Mouse (Mus musculus) Patski (cell line): ENCODE measurements at regions not wholly inside any gene's neighbourhood (a gene's known extent, or its start where the extent isn't known, plus 50 kb on each side); places are given as distances from the start of the nearest gene placed in this dataset.
A peak's percentile ranks its signal among the peaks of the same experiment; 100 is the strongest.

ENCODE experiments used
- ATAC-seq: fragments of 100-300 bp; one replicate; pipeline ENCODE4 v1.8.0; 2021
- CTCF ChIA-PET: fragments of 350-600 bp; sonication (Branson Sonifier 250); formaldehyde crosslinking; loops from one replicate; lab custom pipeline; 2022; ENCODE audit warnings: inconsistent platforms; lab: Charles Lee
- POLR2A ChIA-PET: fragments of 350-600 bp; sonication (Branson Sonifier 250); formaldehyde crosslinking; loops from one replicate; lab custom pipeline; 2022; ENCODE audit warnings: antibody characterized with exemption, inconsistent platforms; lab: Charles Lee
- DNase-seq: peaks from one replicate; pipeline ENCODE4 v3.0.0-alpha.2; 2011; ENCODE audit warnings: low read depth, low spot score
- H3K27me3 ChIP-seq: fragments of 371-371 bp; one replicate; pipeline ENCODE4 v1.5.1; 2021
- CTCF ChIP-seq: fragments of 100-300 bp; IDR thresholded peaks from one replicate; pipeline ENCODE4 v1.5.1; 2021
- in situ Hi-C: fragments of 300-500 bp; cut with MboI; formaldehyde crosslinking; loops from 3 replicates; pipeline ENCODE4 v1.11.1; 2018; ENCODE audit warnings: low pct_unique_long_range_greater_than_20kb, mixed read lengths

- no peak for TF ChIP-seq CTCF
- ChIA-PET POLR2A (no interaction called here), CTCF (no interaction called here)
- in situ Hi-C loops: no loop called here
- DNase-seq: no peak
- ATAC-seq: no peak
- peaks cover 5% of the 10 kb centered on the region for H3K27me3 ChIP-seq
Observed at GRCm38 (mm10) chr6:6657928-6658500, 79.6 kb upstream of the Sem1 start.

DNA sequence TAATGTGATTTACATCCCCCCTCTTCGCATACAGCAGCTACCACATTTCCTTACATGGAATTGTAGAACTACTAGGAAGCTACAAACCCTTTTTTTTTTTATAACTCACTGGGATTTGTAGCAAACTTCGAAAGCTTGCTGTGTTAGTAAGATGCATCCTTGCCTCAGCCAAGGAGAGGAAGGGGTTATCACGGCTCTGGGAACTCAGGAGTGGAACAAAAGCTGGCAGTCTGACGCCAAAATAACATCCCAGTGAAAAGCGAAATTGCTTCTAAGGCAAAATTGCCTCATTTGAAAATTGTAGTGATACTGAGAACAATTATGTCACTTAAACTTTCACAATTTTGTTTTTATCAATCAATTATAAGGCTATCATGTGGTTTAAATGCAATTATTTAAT, 81.6 kb upstream of the Sem1 start:
- peaks cover 5% of the 10 kb centered on the region for H3K27me3 ChIP-seq
- DNase-seq (no peak), ATAC-seq (no peak)
- CTCF ChIA-PET: interaction anchor here (0.7 to 1.5 kb wide), 2 partner anchors 12 to 46 kb away, joined by 3 to 4 read pairs; no protein-coding TSS in a partner anchor
- POLR2A ChIA-PET: no interaction called here
- no peak for TF ChIP-seq CTCF
- in situ Hi-C loops: no loop called here

DNA sequence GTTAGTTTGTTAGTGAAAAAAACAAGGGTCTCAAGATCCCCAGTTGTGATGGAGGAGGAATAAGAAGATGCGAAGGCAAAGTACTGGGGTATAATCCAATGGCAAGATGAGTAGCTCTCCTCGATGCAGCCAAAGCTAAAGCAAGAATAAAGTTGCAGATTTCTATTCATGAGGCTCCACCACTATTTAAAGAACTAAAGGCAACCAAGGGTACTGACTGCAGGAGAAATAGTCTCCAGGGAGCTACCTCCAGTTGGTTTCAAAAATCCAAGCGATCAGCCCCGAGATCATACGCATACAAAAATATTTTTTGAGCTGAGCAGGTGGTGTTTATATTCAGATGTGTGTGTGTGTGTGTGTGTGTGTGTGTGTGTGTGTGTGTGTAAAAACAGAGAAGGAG, 88.3 kb upstream of the Sem1 start:
- POLR2A ChIA-PET: no interaction called here
- ATAC-seq (no peak), DNase-seq (no peak)
- CTCF ChIA-PET: no interaction called here
- TF ChIP-seq CTCF: no peak
- H3K27me3 ChIP-seq: peaks cover 4% of the 10 kb centered on the region
- in situ Hi-C loops: no loop called here

DNA sequence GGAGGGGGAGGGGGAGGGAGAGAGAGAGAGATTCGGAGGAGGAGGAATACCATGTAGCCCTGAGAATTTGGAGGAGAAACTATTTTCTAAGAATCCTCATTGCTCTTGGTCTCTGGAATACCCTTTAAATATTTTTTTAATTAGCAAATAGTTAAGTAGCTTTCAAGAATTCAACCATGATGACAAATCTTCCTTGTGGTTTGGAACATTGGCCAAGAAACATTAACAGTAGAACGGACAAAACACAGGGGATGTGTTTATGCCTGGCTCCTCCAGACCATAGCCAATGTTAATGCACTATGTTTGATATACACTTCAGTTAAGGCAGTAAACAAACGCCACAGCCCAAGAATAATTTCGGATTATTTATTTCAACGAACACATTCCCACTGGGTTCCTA, 110.8 kb upstream of the Sem1 start:
- in situ Hi-C loops: no loop called here
- ATAC-seq (no peak), DNase-seq (peak; percentile 62)
- CTCF ChIA-PET: no interaction called here
- TF ChIP-seq CTCF: no peak
- POLR2A ChIA-PET: no interaction called here
- H3K27me3 ChIP-seq: peaks cover 4% of the 10 kb centered on the region

DNA sequence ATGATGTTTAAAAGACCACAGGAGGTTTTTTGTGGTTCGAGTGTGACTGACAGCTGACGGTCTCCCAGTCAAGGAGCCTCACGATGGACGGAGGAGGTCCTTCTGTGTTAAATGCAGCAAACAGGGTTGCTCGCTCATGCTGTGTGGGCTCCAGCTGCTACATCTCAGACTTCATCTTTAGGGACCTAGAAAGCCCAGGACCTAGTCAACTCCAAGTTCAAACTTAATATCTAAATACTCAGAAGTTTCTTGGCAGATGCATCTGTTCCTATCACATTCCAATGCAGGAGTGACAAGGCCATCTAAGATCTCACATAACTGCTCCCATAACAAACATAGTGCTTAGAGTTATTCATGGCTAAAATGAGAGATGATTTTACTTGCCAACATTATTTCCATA, 111.7 kb upstream of the Sem1 start:
- in situ Hi-C loops: no loop called here
- ChIA-PET CTCF (no interaction called here), POLR2A (no interaction called here)
- ATAC-seq (no peak), DNase-seq (no peak)
- H3K27me3 ChIP-seq: peaks cover 4% of the 10 kb centered on the region
- TF ChIP-seq CTCF: no peak

DNA sequence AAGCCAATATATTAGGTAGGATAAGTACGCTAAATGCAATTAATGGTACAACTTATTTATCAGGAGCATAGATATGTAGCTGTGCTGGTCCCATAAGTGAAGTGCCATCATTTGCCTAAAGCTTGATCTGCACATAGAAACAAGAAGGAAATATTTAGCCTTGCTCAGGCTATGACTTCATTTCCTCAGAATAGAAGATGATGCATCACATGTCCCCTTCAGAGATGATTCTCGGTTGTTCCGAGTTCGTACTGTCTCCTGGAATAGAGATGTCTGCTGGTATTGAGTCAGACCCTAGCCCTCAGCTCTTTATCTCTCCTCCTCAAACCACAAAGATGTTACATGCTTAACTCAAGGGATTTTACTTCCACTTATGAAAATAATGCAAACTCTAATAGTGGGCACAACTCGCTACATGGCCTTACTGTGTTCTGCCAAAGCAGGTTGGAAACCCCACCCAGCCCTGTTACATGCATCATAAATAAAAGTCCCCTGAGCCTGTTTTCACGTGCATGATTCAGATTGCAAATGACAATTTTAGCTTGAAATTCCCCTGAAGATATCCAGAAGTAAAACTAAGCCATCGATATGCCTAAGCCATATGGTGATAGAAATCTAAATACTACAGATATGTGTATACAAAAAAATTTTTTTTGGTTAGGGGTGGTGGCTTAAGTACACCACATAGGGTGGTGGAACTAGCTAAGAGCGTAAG, 113.8 kb upstream of the Sem1 start:
- peak; percentile 12 for DNase-seq
- CTCF ChIA-PET: interaction anchor here (0.8 to 0.9 kb wide), 2 partner anchors 14 to 16 kb away, joined by 3 to 4 read pairs; no protein-coding TSS in a partner anchor
- POLR2A ChIA-PET: no interaction called here
- in situ Hi-C loops: no loop called here
- no peak for ATAC-seq
- H3K27me3 ChIP-seq: no peaks in the 10 kb centered on the region
- TF ChIP-seq CTCF: no peak

DNA sequence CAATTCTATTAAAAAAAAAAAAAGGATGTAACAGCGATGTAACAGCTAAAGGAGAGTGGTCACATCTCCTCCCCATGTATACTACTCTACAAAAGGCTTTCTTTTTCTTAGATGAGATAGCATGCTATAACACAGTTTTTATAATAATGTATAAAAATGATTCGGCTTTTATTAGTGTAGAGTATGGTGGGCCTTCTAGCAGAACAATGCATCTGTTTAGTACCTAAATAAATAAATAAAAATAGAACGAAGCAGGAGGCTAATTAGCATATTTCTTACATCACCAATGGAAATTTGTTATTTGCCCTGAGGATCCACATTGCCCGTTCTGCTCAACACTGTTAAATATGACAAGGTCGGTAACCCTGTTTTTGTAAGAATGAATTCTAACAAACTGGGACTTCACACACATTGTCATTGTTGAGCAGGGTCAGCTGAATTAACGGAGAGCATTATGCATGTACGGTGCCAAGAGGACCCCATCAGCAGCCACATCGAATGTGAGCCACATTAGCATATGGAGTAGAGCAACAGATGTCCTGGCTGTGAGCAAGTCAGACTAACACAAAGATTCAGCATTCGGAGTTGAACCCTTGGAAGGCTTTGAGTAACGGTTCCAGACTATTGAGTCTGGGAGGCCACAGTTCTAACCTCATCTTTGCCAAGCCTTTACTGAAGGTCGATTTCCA, 117.4 kb upstream of the Sem1 start:
- CTCF ChIA-PET: interaction anchor here (1.0 to 1.5 kb wide), 3 partner anchors 11 to 491 kb away, joined by 3 to 4 read pairs (median 3); no protein-coding TSS in a partner anchor
- DNase-seq: no peak
- in situ Hi-C loops: no loop called here
- no peaks in the 10 kb centered on the region for H3K27me3 ChIP-seq
- no peak for TF ChIP-seq CTCF
- POLR2A ChIA-PET: no interaction called here
- no peak for ATAC-seq

DNA sequence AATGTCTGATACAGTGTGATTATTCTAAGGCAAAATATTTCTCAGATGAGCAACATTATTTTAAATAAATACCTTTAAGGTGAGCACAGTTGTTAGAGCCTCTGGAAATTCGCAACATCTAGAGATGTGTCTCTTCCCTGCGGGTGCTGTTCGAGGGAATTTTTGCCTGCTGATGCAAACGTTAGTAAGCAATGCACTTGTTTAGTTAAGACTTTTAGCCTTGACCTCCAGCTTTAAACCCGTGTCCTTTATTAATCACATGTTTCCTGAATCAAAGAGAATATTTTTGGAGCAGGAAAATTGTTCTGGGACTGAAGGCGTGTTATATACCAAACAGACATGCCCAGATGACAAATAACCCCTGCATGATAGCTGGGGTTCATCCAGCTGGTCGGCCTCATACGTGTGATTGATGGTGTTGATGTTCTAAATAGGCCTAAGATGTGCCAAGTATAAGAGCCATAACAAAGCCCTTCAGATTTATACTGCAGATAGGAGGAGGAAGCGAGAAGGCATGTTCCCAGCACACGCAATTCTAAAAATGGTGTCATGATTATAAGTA, 119.0 kb upstream of the Sem1 start:
- no peak for TF ChIP-seq CTCF
- no peaks in the 10 kb centered on the region for H3K27me3 ChIP-seq
- no peak for ATAC-seq
- CTCF ChIA-PET: no interaction called here
- POLR2A ChIA-PET: no interaction called here
- in situ Hi-C loops: no loop called here
- DNase-seq: peak; percentile 9

DNA sequence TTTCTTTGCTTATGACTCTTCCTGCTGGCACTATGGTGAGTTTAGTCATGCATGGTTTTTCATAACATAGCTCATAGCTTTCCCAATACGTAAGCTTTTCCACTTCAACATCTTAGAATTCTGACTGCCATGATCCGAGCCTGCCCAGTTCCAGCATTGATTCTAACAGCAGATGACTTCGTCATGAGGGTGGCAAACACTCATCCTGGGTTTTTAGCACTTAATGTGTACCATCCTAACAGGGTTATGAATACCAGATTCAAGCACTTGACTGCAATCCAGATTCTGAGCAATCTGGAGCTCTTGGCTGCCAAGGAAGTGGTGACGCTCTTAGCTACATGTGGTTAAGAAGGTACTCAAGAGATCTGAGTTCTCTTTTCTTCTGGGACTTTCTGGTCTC, 128.3 kb upstream of the Sem1 start:
- CTCF ChIA-PET: interaction anchor here (0.8 to 1.8 kb wide), 3 partner anchors 12 to 103 kb away, joined by 3 to 4 read pairs (median 3); no protein-coding TSS in a partner anchor
- H3K27me3 ChIP-seq: no peaks in the 10 kb centered on the region
- POLR2A ChIA-PET: no interaction called here
- DNase-seq (peak; percentile 22), ATAC-seq (peak; percentile 26)
- TF ChIP-seq CTCF: no peak
- in situ Hi-C loops: no loop called here

GRCm38 (mm10) chr6:6709057-6709456, 130.6 kb upstream of the Sem1 start:
- in situ Hi-C loops: no loop called here
- ATAC-seq (no peak), DNase-seq (no peak)
- ChIA-PET CTCF (no interaction called here), POLR2A (no interaction called here)
- TF ChIP-seq CTCF: no peak
- H3K27me3 ChIP-seq: peaks cover 2% of the 10 kb centered on the region

DNA sequence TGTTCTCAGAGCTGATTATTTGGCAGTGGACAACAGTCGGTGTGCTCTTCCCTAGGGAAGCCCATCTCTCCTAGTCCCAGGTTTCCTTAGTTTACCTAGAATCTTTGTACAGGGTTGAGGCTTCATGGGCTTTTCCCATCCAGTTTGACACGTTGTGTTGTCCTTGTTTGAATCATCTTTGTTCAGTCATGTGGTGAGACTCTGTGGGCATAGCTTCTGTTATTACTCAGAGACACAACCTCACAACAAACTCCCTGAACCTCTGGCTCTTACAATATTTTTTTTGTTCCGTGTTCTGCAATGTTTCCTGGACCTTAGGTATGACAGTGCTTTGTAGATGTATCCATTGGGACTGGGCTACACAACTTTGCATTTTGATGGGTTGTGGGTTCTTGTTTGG, 132.9 kb upstream of the Dlx6 start:
- in situ Hi-C loops: no loop called here
- CTCF ChIA-PET: no interaction called here
- no peak for DNase-seq
- no peaks in the 10 kb centered on the region for H3K27me3 ChIP-seq
- POLR2A ChIA-PET: no interaction called here
- no peak for TF ChIP-seq CTCF
- no peak for ATAC-seq
